Mouse (Mus musculus) layer of hippocampus, postnatal 36 days (tissue): ENCODE measurements around the gene Klhl32. TPM values are rescaled to one million over a fixed set of nuclear protein-coding genes. Genes with fewer than 3 reads are reported as not detected.
A peak's percentile ranks its signal among the peaks of the same experiment; 100 is the strongest.
"Not testable (repeated sequence)": the region's sequence is repeated elsewhere in the genome, so short reads cannot be mapped to it uniquely, and the experiment has no call there.

Source experiments
- DNase-seq, 2 experiments: peaks; one replicate each; pipeline ENCODE4 v3.0.0; 2022
- total RNA-seq, 2 experiments: library from RNA; stranded (reverse); gene quantifications; 2 replicates each; pipeline ENCODE4 v1.2.3; 2021

Gene Klhl32
- total RNA-seq, 2 experiments from 2014 or later, result 17.4 to 19.2 TPM

GRCm38 (mm10) chr4:24795180-24795579 is 55.7 kb downstream of the Klhl32 start:
- no peak for DNase-seq

GRCm38 (mm10) chr4:24793726-24794345 is 57.1 kb downstream of the Klhl32 start:
- DNase-seq, result no peak

GRCm38 (mm10) chr4:24792416-24792981 is 58.4 kb downstream of the Klhl32 start:
- DNase-seq, result no peak

GRCm38 (mm10) chr4:24789331-24789730 is 61.6 kb downstream of the Klhl32 start:
- DNase-seq, result no peak

- no peak for DNase-seq
These were observed 65.0 kb downstream of the Klhl32 start for GRCm38 (mm10) chr4:24785757-24786532.

GRCm38 (mm10) chr4:24765919-24766318 is 85.0 kb downstream of the Klhl32 start:
- DNase-seq, result no peak

- no peak for DNase-seq
These were observed 85.5 kb downstream of the Klhl32 start for GRCm38 (mm10) chr4:24765469-24765868.

- peak in 1 of 2 experiments; percentile 18 for DNase-seq
These were observed 86.4 kb downstream of the Klhl32 start for GRCm38 (mm10) chr4:24764558-24764957.

- no peak for DNase-seq
These were observed 87.5 kb downstream of the Klhl32 start for GRCm38 (mm10) chr4:24763451-24763850.

- DNase-seq, result peak; percentile 36 to 46
These were observed 92.0 kb downstream of the Klhl32 start for GRCm38 (mm10) chr4:24758954-24759353.

GRCm38 (mm10) chr4:24752517-24753208 is 98.3 kb downstream of the Klhl32 start:
- no peak for DNase-seq

- DNase-seq, result no peak
These were observed 113.8 kb downstream of the Klhl32 start for GRCm38 (mm10) chr4:24737080-24737479.

GRCm38 (mm10) chr4:24720834-24721233 is 130.1 kb downstream of the Klhl32 start:
- peak; percentile 22 to 58 for DNase-seq

GRCm38 (mm10) chr4:24715559-24715958 is 135.4 kb downstream of the Klhl32 start:
- no peak for DNase-seq

GRCm38 (mm10) chr4:24714367-24714766 is 136.6 kb downstream of the Klhl32 start:
- no peak for DNase-seq

GRCm38 (mm10) chr4:24698528-24699117 is 152.3 kb downstream of the Klhl32 start:
- DNase-seq, result peak in 1 of 2 experiments; percentile 12

- no peak for DNase-seq
These were observed 170.8 kb downstream of the Klhl32 start for GRCm38 (mm10) chr4:24680080-24680479.

GRCm38 (mm10) chr4:24670007-24670406 is 180.9 kb downstream of the Klhl32 start:
- peak; percentile 7 to 8 for DNase-seq

- no peak for DNase-seq
These were observed 191.7 kb downstream of the Klhl32 start for GRCm38 (mm10) chr4:24659218-24659617.

GRCm38 (mm10) chr4:24644735-24645134 is 206.2 kb downstream of the Klhl32 start:
- not testable (repeated sequence) for DNase-seq

- DNase-seq, result no peak
These were observed 208.6 kb downstream of the Klhl32 start for GRCm38 (mm10) chr4:24642306-24642705.

- no peak for DNase-seq
These were observed 219.6 kb downstream of the Klhl32 start for GRCm38 (mm10) chr4:24631177-24631911.
